Mouse (Mus musculus) heart, postnatal 4 days (tissue): ENCODE measurements around the gene Myo9a. TPM values are rescaled to one million over a fixed set of nuclear protein-coding genes. Genes with fewer than 3 reads are reported as not detected.
"Not testable (repeated sequence)": the region's sequence is repeated elsewhere in the genome, so short reads cannot be mapped to it uniquely, and the experiment has no call there.

Source experiments
- DNase-seq: peaks from one replicate; pipeline ENCODE4 v3.0.0; 2021
- total RNA-seq, 2 experiments: library from RNA; stranded (reverse); gene quantifications; 2 replicates each; pipeline ENCODE4 v1.2.3; 2021

Gene Myo9a
- total RNA-seq, 2 experiments from 2014 or later: 21.5 to 23.4 TPM

- DNase-seq: no peak
Measured at GRCm38 (mm10) chr9:59951001-59951750, 200.5 kb downstream of the Myo9a start.

GRCm38 (mm10) chr9:59951943-59952342, 201.2 kb downstream of the Myo9a start:
- DNase-seq: no peak

- no peak for DNase-seq
Measured at GRCm38 (mm10) chr9:59952515-59953070, 201.9 kb downstream of the Myo9a start.

GRCm38 (mm10) chr9:59953556-59953955, 202.9 kb downstream of the Myo9a start:
- no peak for DNase-seq

- no peak for DNase-seq
Measured at GRCm38 (mm10) chr9:59955199-59955598, 204.5 kb downstream of the Myo9a start.

GRCm38 (mm10) chr9:59955692-59956091, 205.0 kb downstream of the Myo9a start:
- DNase-seq: peak; percentile 59

GRCm38 (mm10) chr9:59956496-59956895, 205.8 kb downstream of the Myo9a start:
- DNase-seq: no peak

- DNase-seq: not testable (repeated sequence)
Measured at GRCm38 (mm10) chr9:59958115-59958514, 207.4 kb downstream of the Myo9a start.

- peak; percentile 93 for DNase-seq
Measured at GRCm38 (mm10) chr9:59959276-59959675, 208.6 kb downstream of the Myo9a start.

GRCm38 (mm10) chr9:59960559-59960958, 209.9 kb downstream of the Myo9a start, which contains the start of gene Nr2e3:
TSS of gene Nr2e3 (minus strand) at chr9:59960659.
- DNase-seq: no peak

GRCm38 (mm10) chr9:59961201-59961955, 210.7 kb downstream of the Myo9a start:
- no peak for DNase-seq

GRCm38 (mm10) chr9:59964367-59964766, 213.7 kb downstream of the Myo9a start:
- no peak for DNase-seq

- no peak for DNase-seq
Measured at GRCm38 (mm10) chr9:59965046-59965445, 214.3 kb downstream of the Myo9a start.

- peak; percentile 68 for DNase-seq
Measured at GRCm38 (mm10) chr9:59969383-59969782, 218.7 kb downstream of the Myo9a start.

GRCm38 (mm10) chr9:59971263-59971662, 220.6 kb downstream of the Myo9a start:
- DNase-seq: peak; percentile 47

Other genes with a start within 250 kb of the Myo9a start
- gene Hexa, start 211.4 kb upstream of the Myo9a start, total RNA-seq: 10 to 100 TPM; 33.4 to 33.7 TPM
- under 1 TPM; 0.23 to 0.71 TPM for gene Tmem202, start 211.0 kb upstream of the Myo9a start, total RNA-seq
- gene Celf6, start 173.0 kb upstream of the Myo9a start, total RNA-seq: under 1 TPM; 0.09 to 0.12 TPM
- 10 to 100 TPM; 16.7 to 17.3 TPM for gene Parp6, start 133.6 kb upstream of the Myo9a start, total RNA-seq
- gene Pkm, start 94.5 kb upstream of the Myo9a start, total RNA-seq: 1,000 to 10,000 TPM; 1,087 to 1,151 TPM
- gene Gramd2, start 70.8 kb upstream of the Myo9a start, total RNA-seq: under 1 TPM in 1 of 2 experiments, not detected in 1; 0.11 TPM
- gene Senp8, start 186 bp upstream of the Myo9a start, total RNA-seq: 1 to 10 TPM; 4.3 to 4.4 TPM
- gene Nr2e3, start 209.8 kb downstream of the Myo9a start, total RNA-seq: not detected